ENCODE assay signal across 24 mouse cellular contexts in the genomic region with DNA sequence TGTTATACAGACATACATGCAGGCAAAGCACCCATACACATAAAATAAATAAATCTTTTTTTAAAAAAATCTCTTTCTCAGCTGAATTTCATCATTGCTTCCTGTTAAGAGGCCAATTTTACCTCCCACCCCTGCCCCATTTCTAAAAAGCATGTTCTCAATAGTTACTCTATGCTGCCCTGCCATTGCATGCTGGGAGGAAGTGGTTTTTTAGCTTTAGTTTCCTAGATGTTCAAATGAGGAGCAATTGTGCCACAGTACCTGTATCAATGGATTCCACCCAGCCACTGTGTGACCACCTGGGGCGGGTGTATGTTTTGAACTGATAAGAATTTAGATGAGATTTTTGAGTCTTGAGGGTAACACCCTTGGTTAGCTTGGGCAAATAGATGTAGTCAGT. TPM values are rescaled to one million over a fixed set of nuclear protein-coding genes. Genes with fewer than 3 reads are reported as not detected.
DNase-seq lines count a peak whose midpoint lies in the region; ATAC-seq and TF ChIP-seq lines count a peak whose summit lies in the region.
"Had no signal": no experiment of that assay in that cellular context is flagged by ENCODE, and none has a peak within 500 bp of the region (broad histone marks: within the 10 kb centered on the region; RNA-seq: fewer than 3 reads in every experiment).

No protein-coding gene starts in this region.

- H3K4me1 ChIP-seq in hindbrain, postnatal 0 days (ENCODE audit: insufficient read depth, low read length), result no peaks in the 10 kb centered on the region
- H3K4me1 ChIP-seq: heart, embryonic 15.5 days; limb, embryonic 13.5 days; liver, embryonic 12.5 days; midbrain, embryonic 15.5 days had no signal

- no peak overlapping the region for H3K4me3 ChIP-seq in hindbrain, postnatal 0 days (ENCODE audit: low read length)
- H3K4me3 ChIP-seq: heart, embryonic 15.5 days; layer of hippocampus, adult 2 months; limb, embryonic 13.5 days; liver, embryonic 12.5 days; midbrain, embryonic 15.5 days had no signal

- ATAC-seq in CD4-positive, CD25-positive, alpha-beta regulatory T cell, adult 4 months, result peak; percentile 95
- ATAC-seq in hematopoietic stem cell, adult 5-6 weeks (replicated peaks in 1 of 2; ENCODE audit: insufficient read depth in 1 of 2, low FRiP score in 2 of 2, low TSS enrichment in 1 of 2, low read depth in 1 of 2, poor library complexity in 2 of 2, severe bottlenecking in 2 of 2), result peak; percentile 44 to 56; a peak in 2 of 4 replicates
- no peak for ATAC-seq in hindbrain, postnatal 0 days
- ATAC-seq in erythroid progenitor cell, adult 5-6 weeks (replicated peaks; ENCODE audit: low FRiP score, poor library complexity, severe bottlenecking), result no peak
- ATAC-seq: forebrain, postnatal 0 days; intestine, embryonic 16.5 days; liver, embryonic 12.5 days; midbrain, embryonic 15.5 days had no signal

- no peak for TF ChIP-seq CTCF in hindbrain, postnatal 0 days (IDR thresholded peaks at IDR 0.05; ENCODE audit: low read depth)

- peak; percentile 3 for DNase-seq in lung, postnatal 36 days
- no peak for DNase-seq in lung, postnatal 14 days
- DNase-seq in thymus, postnatal 14 days, result peak; percentile 46
- no peak for DNase-seq in hindbrain, postnatal 0 days (ENCODE audit: low spot score)
- DNase-seq in adrenal gland, adult 8-10 months, result no peak
- DNase-seq: adrenal gland, postnatal 36 days; cerebellum, adult 11 months; cerebellum, postnatal 10 days; forebrain, postnatal 0 days; gastrocnemius, postnatal 36 days; heart, postnatal 36 days; lung, adult 18-20 months; lung, postnatal 4 days; right cerebral cortex, postnatal 14 days had no signal

- H3K36me3 ChIP-seq in hindbrain, postnatal 0 days (ENCODE audit: insufficient read depth, low read length), result no peaks in the 10 kb centered on the region
- H3K36me3 ChIP-seq: heart, embryonic 15.5 days; limb, embryonic 13.5 days; liver, embryonic 12.5 days; midbrain, embryonic 15.5 days had no signal

- H3K9ac ChIP-seq in hindbrain, postnatal 0 days (replicated peaks; ENCODE audit: low read length), result no peak overlapping the region
- H3K9ac ChIP-seq: forebrain, postnatal 0 days; heart, embryonic 15.5 days; hindbrain, embryonic 14.5 days; limb, embryonic 13.5 days; liver, embryonic 12.5 days; midbrain, embryonic 15.5 days had no signal

- no peaks in the 10 kb centered on the region for H3K27me3 ChIP-seq in hindbrain, postnatal 0 days (ENCODE audit: insufficient read depth, low read length)
- H3K27me3 ChIP-seq: heart, embryonic 15.5 days; limb, embryonic 13.5 days; liver, embryonic 12.5 days; midbrain, embryonic 15.5 days had no signal

- no peaks in the 10 kb centered on the region for H3K9me3 ChIP-seq in hindbrain, postnatal 0 days (ENCODE audit: low read length)
- H3K9me3 ChIP-seq: heart, embryonic 15.5 days; limb, embryonic 13.5 days; liver, embryonic 12.5 days; midbrain, embryonic 15.5 days had no signal

- H3K27ac ChIP-seq in hindbrain, postnatal 0 days, result no peak overlapping the region
- H3K27ac ChIP-seq: heart, embryonic 15.5 days; hindbrain, embryonic 14.5 days; layer of hippocampus, adult 2 months; limb, embryonic 13.5 days; liver, embryonic 12.5 days; midbrain, embryonic 15.5 days had no signal

- H3K4me2 ChIP-seq in hindbrain, postnatal 0 days (ENCODE audit: low read depth, low read length), result no peak overlapping the region
- H3K4me2 ChIP-seq: heart, embryonic 15.5 days; hindbrain, embryonic 14.5 days; limb, embryonic 13.5 days; liver, embryonic 12.5 days; midbrain, embryonic 15.5 days had no signal

- 89% methylated on average over 1 of the region's 1 CpGs for WGBS in hindbrain, postnatal 0 days

RNA-seq across cellular contexts. Expression of gene Prkcq, which starts 53.3 kb away (rescaled TPM):
- 100 to 1,000 TPM; 134 to 151 TPM for polyA plus RNA-seq in CD4-positive, CD25-positive, alpha-beta regulatory T cell, adult 4 months (2017; shearing (Covaris generic))
- 26.5 and 29.6 TPM in 2 replicates for total RNA-seq in hematopoietic stem cell, adult 5-6 weeks (2017)
- total RNA-seq in hindbrain, postnatal 0 days (2014; rRNA removed), result 12.9 and 13.5 TPM in 2 replicates
- polyA plus RNA-seq in hindbrain, postnatal 0 days (2015; fragmentation: Nextera tagmentation; extraction: Ambion mirVana), result 14.8 and 18.1 TPM in 2 replicates
- total RNA-seq in adrenal gland, adult 8-10 months (2022), result 1 to 10 TPM; 1.3 to 2.8 (median 2.3) TPM
- total RNA-seq in erythroid progenitor cell, adult 5-6 weeks (2015; ENCODE audit: low replicate concordance), result 2.2 and 8.8 TPM in 2 replicates
- 1.8 and 2.6 TPM in 2 replicates for total RNA-seq in erythroid progenitor cell, adult 5-6 weeks (2017; ENCODE audit: low replicate concordance)

Comparison
In these comparisons a context has a peak if more than half of its experiments do, and no peak if none do; other contexts are left out.
1. DNase-seq: peak in lung, postnatal 36 days (single experiment) and thymus, postnatal 14 days (single experiment); none in lung, postnatal 14 days (single experiment), hindbrain, postnatal 0 days (single experiment) and adrenal gland, adult 8-10 months (single experiment).
2. ATAC-seq: peak in CD4-positive, CD25-positive, alpha-beta regulatory T cell, adult 4 months (single experiment) and hematopoietic stem cell, adult 5-6 weeks (2 of 2); none in hindbrain, postnatal 0 days (single experiment) and erythroid progenitor cell, adult 5-6 weeks (single experiment).